Mouse (Mus musculus): ENCODE measurements at regions not wholly inside any gene's neighbourhood (a gene's known extent, or its start where the extent isn't known, plus 50 kb on each side); places are given as distances from the start of the nearest gene placed in this dataset.

GRCm38 (mm10) chr3:45670434-45670833, 292.2 kb downstream of the Pcdh10 start:
- no peak overlapping the region for H3K27ac ChIP-seq
- no peaks in the 10 kb centered on the region for H3K27me3 ChIP-seq (ENCODE audit: insufficient read depth, poor library complexity, severe bottlenecking)
- no peaks in the 10 kb centered on the region for H3K9me3 ChIP-seq
- H3K4me1 ChIP-seq (replicated peaks), result no peaks in the 10 kb centered on the region
- no peaks in the 10 kb centered on the region for H3K36me3 ChIP-seq
- DNase-seq (ENCODE audit: low spot score), result no peak
- H3K4me3 ChIP-seq, result no peak overlapping the region

DNA sequence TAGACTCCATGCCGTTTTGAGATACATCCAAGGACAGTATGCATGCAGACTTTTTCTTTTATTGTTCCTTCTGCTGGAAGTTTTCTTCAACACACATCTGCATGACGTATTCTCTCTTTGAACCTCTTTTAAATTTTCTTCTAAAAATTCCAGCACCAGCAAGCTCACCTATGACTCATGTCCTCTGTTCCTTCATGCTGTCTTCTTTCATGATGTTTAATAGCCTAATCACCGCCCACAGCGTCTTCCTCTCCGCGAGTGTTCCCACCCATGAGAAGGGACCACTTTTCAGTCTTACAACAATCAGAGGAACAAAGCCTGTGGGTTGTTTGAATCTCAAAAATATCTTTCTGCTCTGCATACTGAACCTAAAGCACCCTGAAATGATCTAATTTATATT, 299.5 kb downstream of the Pcdh10 start:
- Histone ChIP-seq H3K4me3 (no peak overlapping the region), H3K4me1 (replicated peaks) (peaks cover 5% of the 10 kb centered on the region; the same call in 1 of the 2 replicates), H3K36me3 (no peaks in the 10 kb centered on the region), H3K27ac (no peak overlapping the region), H3K9me3 (no peaks in the 10 kb centered on the region), H3K27me3 (ENCODE audit: insufficient read depth, poor library complexity, severe bottlenecking) (peaks cover 6% of the 10 kb centered on the region; the same call in 1 of the 2 replicates)
- WGBS, result 97% methylated on average over 6 of the region's 6 CpGs
- DNase-seq (ENCODE audit: low spot score), result no peak

GRCm38 (mm10) chr3:45681410-45681809, 303.2 kb downstream of the Pcdh10 start:
- no peak for DNase-seq (ENCODE audit: low spot score)
- Histone ChIP-seq H3K4me3 (peak overlapping the region; percentile 28), H3K4me1 (replicated peaks) (peaks cover 5% of the 10 kb centered on the region; the same call in 1 of the 2 replicates), H3K36me3 (no peaks in the 10 kb centered on the region), H3K27ac (no peak overlapping the region), H3K27me3 (ENCODE audit: insufficient read depth, poor library complexity, severe bottlenecking) (peaks cover 6% of the 10 kb centered on the region; the same call in 1 of the 2 replicates), H3K9me3 (no peaks in the 10 kb centered on the region)
- 5% methylated on average over 12 of the region's 12 CpGs for WGBS

DNA sequence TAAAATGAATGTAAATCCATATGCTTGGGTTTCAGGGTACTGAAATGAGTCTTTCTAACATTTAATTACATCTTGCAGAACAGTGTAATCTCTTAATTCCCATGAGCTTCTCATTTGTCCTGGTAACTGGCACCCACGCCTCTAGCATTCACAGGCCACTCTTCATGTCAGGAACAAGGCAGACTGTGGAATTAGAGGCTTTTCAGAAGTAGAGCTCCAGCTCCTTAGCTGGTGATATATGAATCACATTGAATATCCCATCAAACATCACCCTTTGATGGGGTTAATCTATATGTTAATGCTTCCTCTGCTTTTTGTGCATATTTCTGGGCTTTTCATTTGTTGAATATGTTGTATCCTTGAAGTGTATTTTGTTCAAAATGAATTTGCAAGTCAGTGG, 329.7 kb downstream of the Pcdh10 start:
- Histone ChIP-seq H3K4me1 (replicated peaks) (no peaks in the 10 kb centered on the region), H3K4me3 (no peak overlapping the region), H3K27me3 (ENCODE audit: insufficient read depth, poor library complexity, severe bottlenecking) (no peaks in the 10 kb centered on the region), H3K36me3 (no peaks in the 10 kb centered on the region), H3K27ac (no peak overlapping the region), H3K9me3 (no peaks in the 10 kb centered on the region)
- no peak for DNase-seq (ENCODE audit: low spot score)
- WGBS, result 67% methylated on average over 1 of the region's 1 CpGs
